Mouse (Mus musculus) lung, embryonic 14.5 days (tissue): ENCODE measurements around the gene Camk1d. TPM values are rescaled to one million over a fixed set of nuclear protein-coding genes. Genes with fewer than 3 reads are reported as not detected.

Source experiments
- ATAC-seq: fragments of 200-750 bp; cut with Nextera tagmentation; 2 replicates; pipeline ENCODE4 v1.8.0; 2017; ENCODE audit warnings: mild to moderate bottlenecking, moderate TSS enrichment, moderate library complexity; ENCODE audit not compliant: insufficient read depth
- DNase-seq: peaks from one replicate; pipeline ENCODE4 v3.0.0-alpha.2; 2015
- H3K27ac ChIP-seq: fragments of 300-500 bp; sonication (generic); 2 replicates; pipeline ENCODE4 v1.5.1; 2014; ENCODE audit warnings: low read depth, mild to moderate bottlenecking, moderate library complexity
- H3K27me3 ChIP-seq: fragments of 300-500 bp; sonication (generic); 2 replicates; pipeline ENCODE4 v1.6.1; 2014; ENCODE audit warnings: low read length, control low read depth; ENCODE audit not compliant: insufficient read depth
- H3K36me3 ChIP-seq: fragments of 300-500 bp; sonication (generic); 2 replicates; pipeline ENCODE4 v1.6.1; 2014; ENCODE audit warnings: control low read depth; ENCODE audit not compliant: insufficient read depth
- H3K4me1 ChIP-seq: fragments of 300-500 bp; sonication (generic); 2 replicates; pipeline ENCODE4 v1.6.1; 2014; ENCODE audit warnings: antibody characterized with exemption, control low read depth; ENCODE audit not compliant: insufficient read depth
- H3K4me2 ChIP-seq: fragments of 300-500 bp; sonication (generic); 2 replicates; pipeline ENCODE4 v1.6.1; 2014; ENCODE audit warnings: mild to moderate bottlenecking
- H3K4me3 ChIP-seq: fragments of 300-500 bp; sonication (generic); 2 replicates; pipeline ENCODE4 v1.5.1; 2014; ENCODE audit warnings: low read depth, low read length
- H3K9ac ChIP-seq: fragments of 300-500 bp; sonication (generic); 2 replicates; pipeline ENCODE4 v1.6.1; 2014
- H3K9me3 ChIP-seq: fragments of 300-500 bp; sonication (generic); 2 replicates; pipeline ENCODE4 v1.6.1; 2016; ENCODE audit warnings: low read depth, low read length, control low read depth
- CTCF ChIP-seq: IDR thresholded peaks from 2 replicates; pipeline ENCODE4 v1.5.1; 2016; ENCODE audit warnings: antibody characterized with exemption, low read depth
- WGBS: fragments of 180-500 bp; shearing (Covaris S2); extraction: QIAGEN DNeasy Blood & Tissue Kit; methylation state at CpG from one replicate; pipeline ENCODE4 v1.1.7; 2014; 5-methylcytosine and 5-hydroxymethylcytosine counted together
- polyA plus RNA-seq: library from polyadenylated mRNA; unstranded; fragments of >200 nt; fragmentation: Nextera tagmentation; extraction: Ambion mirVana; gene quantifications from 2 replicates; pipeline ENCODE4 v1.2.1, GENCODE M21; 2014

The Camk1d gene
- polyA plus RNA-seq, 1 experiment from 2014 or later: 2.9 TPM

- ATAC-seq: no peak
- Histone ChIP-seq H3K4me2 (no peak overlapping the region), H3K27ac (no peak overlapping the region), H3K36me3 (no peaks in the 10 kb centered on the region), H3K9me3 (no peaks in the 10 kb centered on the region), H3K4me1 (no peaks in the 10 kb centered on the region), H3K27me3 (no peaks in the 10 kb centered on the region), H3K4me3 (no peak overlapping the region), H3K9ac (no peak overlapping the region)
- DNase-seq: no peak
- no peak for TF ChIP-seq CTCF
- 68% methylated on average over 6 of the region's 6 CpGs for WGBS
These were observed 316.3 kb downstream of the Camk1d start for GRCm38 (mm10) chr2:5398043-5398442.

GRCm38 (mm10) chr2:5397468-5397867 is 316.8 kb downstream of the Camk1d start:
- ATAC-seq: no peak
- DNase-seq: no peak
- TF ChIP-seq CTCF: no peak
- Histone ChIP-seq H3K4me3 (no peak overlapping the region), H3K9ac (no peak overlapping the region), H3K4me2 (no peak overlapping the region), H3K27ac (no peak overlapping the region), H3K36me3 (no peaks in the 10 kb centered on the region), H3K9me3 (no peaks in the 10 kb centered on the region), H3K4me1 (no peaks in the 10 kb centered on the region), H3K27me3 (no peaks in the 10 kb centered on the region)
- WGBS: 65% methylated on average over 3 of the region's 3 CpGs

GRCm38 (mm10) chr2:5396415-5396814 is 317.9 kb downstream of the Camk1d start:
- 67% methylated on average over 1 of the region's 1 CpGs for WGBS
- ATAC-seq (no peak), DNase-seq (peak; percentile 46)

GRCm38 (mm10) chr2:5395873-5396272 is 318.4 kb downstream of the Camk1d start:
- TF ChIP-seq CTCF: no peak
- H3K27ac ChIP-seq: no peak overlapping the region
- no peak for DNase-seq
- no peaks in the 10 kb centered on the region for H3K4me1 ChIP-seq
- no peaks in the 10 kb centered on the region for H3K27me3 ChIP-seq
- no peak for ATAC-seq
- H3K36me3 ChIP-seq: no peaks in the 10 kb centered on the region
- WGBS: 69% methylated on average over 2 of the region's 2 CpGs
- no peak overlapping the region for H3K9ac ChIP-seq
- no peak overlapping the region for H3K4me2 ChIP-seq
- no peak overlapping the region for H3K4me3 ChIP-seq
- no peaks in the 10 kb centered on the region for H3K9me3 ChIP-seq

More at GRCm38 (mm10) chr2:5396415-5396814, 317.9 kb downstream of the Camk1d start:
- Histone ChIP-seq H3K4me2 (no peak overlapping the region), H3K27ac (no peak overlapping the region), H3K4me3 (no peak overlapping the region), H3K27me3 (no peaks in the 10 kb centered on the region), H3K9ac (no peak overlapping the region), H3K36me3 (no peaks in the 10 kb centered on the region), H3K9me3 (no peaks in the 10 kb centered on the region), H3K4me1 (no peaks in the 10 kb centered on the region)
- TF ChIP-seq CTCF: peak; percentile 28

GRCm38 (mm10) chr2:5392921-5393320 is 321.4 kb downstream of the Camk1d start:
- no peak for TF ChIP-seq CTCF
- H3K4me2 ChIP-seq: no peak overlapping the region
- no peak overlapping the region for H3K27ac ChIP-seq
- no peak overlapping the region for H3K4me3 ChIP-seq
- H3K9me3 ChIP-seq: no peaks in the 10 kb centered on the region
- ATAC-seq: no peak
- no peak overlapping the region for H3K9ac ChIP-seq
- H3K27me3 ChIP-seq: no peaks in the 10 kb centered on the region
- no peaks in the 10 kb centered on the region for H3K4me1 ChIP-seq
- H3K36me3 ChIP-seq: no peaks in the 10 kb centered on the region
- no peak for DNase-seq

- DNase-seq: no peak
- no peak overlapping the region for H3K4me2 ChIP-seq
- no peak overlapping the region for H3K27ac ChIP-seq
- no peaks in the 10 kb centered on the region for H3K36me3 ChIP-seq
- TF ChIP-seq CTCF: no peak
- no peak for ATAC-seq
- H3K27me3 ChIP-seq: no peaks in the 10 kb centered on the region
- H3K4me1 ChIP-seq: no peaks in the 10 kb centered on the region
- WGBS: 72% methylated on average over 4 of the region's 4 CpGs
- no peak overlapping the region for H3K9ac ChIP-seq
- no peak overlapping the region for H3K4me3 ChIP-seq
- H3K9me3 ChIP-seq: no peaks in the 10 kb centered on the region
These were observed 321.8 kb downstream of the Camk1d start for GRCm38 (mm10) chr2:5392470-5392869.

GRCm38 (mm10) chr2:5388381-5388780 is 325.9 kb downstream of the Camk1d start:
- 0 out of 2 replicates have a peak, but pooled peaks cover 3% of the 10 kb centered on the region for H3K4me1 ChIP-seq
- H3K4me3 ChIP-seq: no peak overlapping the region
- ATAC-seq (no peak), DNase-seq (no peak)
- WGBS: 85% methylated on average over 7 of the region's 7 CpGs
- H3K27ac ChIP-seq: no peak overlapping the region
- H3K9me3 ChIP-seq: no peaks in the 10 kb centered on the region
- TF ChIP-seq CTCF: no peak
- H3K4me2 ChIP-seq: no peak overlapping the region
- H3K9ac ChIP-seq: no peak overlapping the region
- H3K27me3 ChIP-seq: no peaks in the 10 kb centered on the region
- H3K36me3 ChIP-seq: no peaks in the 10 kb centered on the region
